Mouse (Mus musculus) bone marrow macrophage, adult 2 months (primary cell): ENCODE data around the gene Cacna2d3. TPM values are rescaled to one million over a fixed set of nuclear protein-coding genes. Genes with fewer than 3 reads are reported as not detected.

ENCODE experiments used
- H3K27ac ChIP-seq: 2 replicates; pipeline ENCODE4 v1.5.1; 2012; ENCODE audit warnings: low read depth, low read length; ENCODE audit not compliant: insufficient read depth
- H3K4me1 ChIP-seq: 2 replicates; pipeline ENCODE4 v1.6.1; 2012; ENCODE audit warnings: low read length; ENCODE audit not compliant: control insufficient read depth, insufficient read depth
- H3K4me3 ChIP-seq: 2 replicates; pipeline ENCODE4 v1.5.1; 2012; ENCODE audit warnings: mild to moderate bottlenecking, low read length, moderate library complexity; ENCODE audit not compliant: insufficient read depth
- CTCF ChIP-seq: IDR thresholded peaks from 2 replicates; pipeline ENCODE4 v1.5.1; 2012; ENCODE audit warnings: low read depth, mild to moderate bottlenecking, low read length, moderate library complexity
- POLR2A ChIP-seq: IDR thresholded peaks from 2 replicates; pipeline ENCODE4 v1.6.1; 2012; ENCODE audit warnings: mild to moderate bottlenecking, low read depth, low read length, borderline replicate concordance
- polyA plus RNA-seq: library from polyadenylated mRNA; stranded (reverse); fragments of >200 nt; gene quantifications from 2 replicates; pipeline ENCODE4 v1.2.4, GENCODE M21; 2012; ENCODE audit not compliant: missing spikeins, insufficient read depth, insufficient read length

The Cacna2d3 gene
- polyA plus RNA-seq, 1 experiment = not detected

DNA sequence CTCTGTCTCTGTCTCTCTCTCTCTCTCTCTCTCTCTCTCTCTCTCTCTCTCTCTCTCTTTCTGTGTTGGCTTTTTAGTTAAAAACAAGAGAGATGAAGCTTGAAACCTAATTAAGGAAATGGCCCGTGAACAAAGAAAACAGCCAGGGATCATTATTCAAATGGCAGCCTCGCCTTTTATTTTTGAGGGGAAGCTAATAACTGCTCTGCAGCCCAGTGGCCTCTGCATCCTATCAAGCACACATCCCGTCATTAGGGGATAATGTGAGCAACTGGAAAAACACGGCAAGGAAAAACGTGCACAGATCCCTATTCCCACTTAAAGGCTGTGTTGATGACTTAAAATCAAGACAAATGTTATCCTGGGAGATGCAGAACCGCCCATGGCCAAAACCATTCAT is 159.0 kb downstream of the Cacna2d3 start:
- Histone ChIP-seq H3K4me1 (no peaks in the 10 kb centered on the region), H3K27ac (no peak overlapping the region), H3K4me3 (no peak overlapping the region)
- TF ChIP-seq CTCF (no peak), POLR2A (no peak)

DNA sequence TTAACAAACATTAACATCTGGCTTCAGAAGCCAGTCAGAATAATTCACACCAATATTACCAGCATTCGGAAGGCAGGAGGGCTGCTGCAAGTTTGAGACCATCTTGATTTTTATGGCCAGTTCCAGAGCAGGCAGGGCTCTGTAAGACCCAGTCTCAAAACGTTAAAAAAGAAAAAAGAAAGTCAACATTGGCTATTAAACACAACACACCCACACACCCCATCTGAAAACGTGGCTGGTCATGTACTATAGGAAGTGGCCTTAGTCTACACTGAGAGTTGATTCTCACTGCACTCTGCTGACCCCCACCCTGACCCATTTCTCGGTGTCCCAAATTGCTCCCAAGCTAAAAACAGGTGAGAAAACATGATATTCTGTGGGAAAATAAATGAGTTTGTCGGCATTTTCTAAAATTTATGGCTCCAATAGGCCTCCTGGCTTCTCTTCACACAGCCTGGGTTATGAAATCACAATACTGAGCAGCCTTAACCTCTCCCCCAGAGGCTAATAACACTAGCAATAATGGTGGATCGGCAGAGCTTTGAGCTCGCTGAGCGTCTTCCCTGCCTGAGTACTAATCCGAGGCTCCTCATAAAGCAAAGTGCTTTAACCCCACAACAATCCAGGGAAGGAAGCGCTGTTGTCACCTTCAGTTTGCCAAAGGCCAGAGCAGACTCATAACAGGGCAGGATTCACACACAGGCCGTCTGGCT is 160.4 kb downstream of the Cacna2d3 start:
- TF ChIP-seq CTCF (no peak), POLR2A (no peak)
- no peaks in the 10 kb centered on the region for H3K4me1 ChIP-seq
- H3K4me3 ChIP-seq = no peak overlapping the region
- no peak overlapping the region for H3K27ac ChIP-seq

DNA sequence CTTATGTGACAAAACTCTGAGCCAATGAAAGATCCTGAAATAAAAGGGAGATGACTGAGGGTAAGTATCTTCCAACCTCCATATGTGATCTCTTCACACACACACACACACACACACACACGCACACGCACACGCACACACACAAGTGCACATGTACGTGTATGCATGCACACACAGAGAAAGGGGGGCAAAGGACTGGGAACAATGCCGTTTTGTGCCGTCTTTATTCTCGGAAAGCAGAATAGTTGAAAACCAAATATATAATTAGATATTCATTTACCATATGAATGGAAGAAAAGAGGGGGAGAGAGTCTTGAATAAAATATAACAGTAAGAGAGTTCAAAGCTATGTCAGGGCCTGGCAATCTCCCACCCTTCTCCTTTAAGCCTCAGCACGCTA is 163.2 kb downstream of the Cacna2d3 start:
- TF ChIP-seq CTCF = no peak
- TF ChIP-seq POLR2A = no peak
- H3K27ac ChIP-seq = no peak overlapping the region

DNA sequence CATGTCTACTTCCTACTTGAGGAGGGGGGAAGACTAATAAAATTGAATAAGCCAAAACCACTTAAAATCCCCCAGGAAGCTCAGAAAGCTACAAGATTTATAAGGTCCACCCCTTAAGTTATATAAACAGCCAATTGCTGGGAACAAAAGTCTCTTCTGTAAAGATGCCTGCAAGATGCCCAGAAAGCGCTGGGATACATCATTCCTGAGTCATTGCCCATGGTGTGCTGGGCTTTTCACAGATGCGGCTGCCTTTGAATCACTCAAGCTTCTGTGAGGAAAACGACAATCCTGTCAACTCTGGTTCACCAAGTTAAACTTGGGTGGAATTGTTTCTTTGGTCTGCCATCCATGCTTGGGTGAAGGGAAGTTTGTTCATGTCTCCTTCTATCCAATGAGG is 165.5 kb downstream of the Cacna2d3 start:
- no peak overlapping the region for H3K4me3 ChIP-seq
- TF ChIP-seq CTCF = no peak
- H3K27ac ChIP-seq = no peak overlapping the region
- H3K4me1 ChIP-seq = no peaks in the 10 kb centered on the region

More for the DNA sequence above, 163.2 kb downstream of the Cacna2d3 start:
- H3K4me1 ChIP-seq = no peaks in the 10 kb centered on the region
- no peak overlapping the region for H3K4me3 ChIP-seq

DNA sequence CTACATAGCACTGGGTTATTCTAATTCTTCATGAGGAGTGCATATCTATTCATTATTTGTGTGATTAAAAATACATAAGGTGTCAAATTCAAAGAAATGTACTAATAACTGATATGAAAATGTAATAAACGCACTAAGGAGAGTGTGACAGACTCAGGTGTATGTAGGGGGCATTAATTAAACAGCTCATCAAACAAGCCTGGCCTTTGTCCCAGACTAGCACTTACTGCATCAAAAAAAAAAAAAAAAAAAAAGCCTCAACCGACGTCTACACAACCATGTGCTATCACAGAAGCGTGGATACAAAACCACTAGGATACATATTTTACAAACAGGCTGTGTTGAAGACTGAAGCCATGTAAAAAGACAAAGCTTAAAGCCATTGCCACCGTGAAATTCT is 169.2 kb downstream of the Cacna2d3 start:
- TF ChIP-seq CTCF = no peak
- no peak for TF ChIP-seq POLR2A
- Histone ChIP-seq H3K4me1 (no peaks in the 10 kb centered on the region), H3K27ac (no peak overlapping the region), H3K4me3 (no peak overlapping the region)

DNA sequence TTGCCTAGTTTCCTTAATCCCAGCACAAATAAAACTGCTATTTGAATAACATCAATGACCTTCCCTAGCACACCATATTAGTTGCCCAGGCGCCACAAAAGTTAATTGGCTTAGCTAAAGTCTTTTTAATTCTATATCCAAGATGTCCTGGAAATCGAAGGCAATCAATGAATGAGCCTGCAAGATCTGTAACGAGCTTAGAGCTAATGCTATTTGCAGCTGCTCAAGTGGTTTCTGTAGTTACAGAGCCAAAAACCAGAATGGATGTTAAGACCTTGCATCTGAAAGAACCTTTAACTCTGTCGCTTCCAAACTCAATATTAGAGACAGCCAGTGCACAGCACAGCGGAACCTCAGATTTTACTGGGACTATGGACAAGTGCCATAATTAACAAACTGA is 173.0 kb downstream of the Cacna2d3 start:
- H3K4me1 ChIP-seq = no peaks in the 10 kb centered on the region
- no peak overlapping the region for H3K4me3 ChIP-seq
- TF ChIP-seq POLR2A = no peak
- no peak for TF ChIP-seq CTCF
- H3K27ac ChIP-seq = no peak overlapping the region

DNA sequence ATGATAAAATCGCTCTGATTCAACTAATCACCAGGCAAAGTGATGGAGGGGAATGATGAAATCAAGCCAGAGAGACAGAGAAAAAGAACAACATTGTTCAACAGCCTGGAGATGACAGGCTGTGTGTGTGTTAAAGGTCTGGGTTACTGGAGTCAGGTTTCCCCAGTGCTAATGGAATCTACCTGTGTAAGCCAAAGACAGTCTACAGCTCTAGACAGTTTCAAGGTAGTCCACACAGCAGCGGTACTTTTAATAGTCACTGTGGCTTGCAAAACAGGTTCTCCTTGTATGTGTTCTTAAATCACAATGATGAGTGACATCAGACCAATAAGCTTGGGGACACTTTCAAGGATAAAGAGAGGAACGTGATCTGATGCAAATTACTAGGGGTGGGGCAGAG is 191.1 kb downstream of the Cacna2d3 start:
- H3K4me3 ChIP-seq = no peak overlapping the region
- H3K27ac ChIP-seq = no peak overlapping the region

DNA sequence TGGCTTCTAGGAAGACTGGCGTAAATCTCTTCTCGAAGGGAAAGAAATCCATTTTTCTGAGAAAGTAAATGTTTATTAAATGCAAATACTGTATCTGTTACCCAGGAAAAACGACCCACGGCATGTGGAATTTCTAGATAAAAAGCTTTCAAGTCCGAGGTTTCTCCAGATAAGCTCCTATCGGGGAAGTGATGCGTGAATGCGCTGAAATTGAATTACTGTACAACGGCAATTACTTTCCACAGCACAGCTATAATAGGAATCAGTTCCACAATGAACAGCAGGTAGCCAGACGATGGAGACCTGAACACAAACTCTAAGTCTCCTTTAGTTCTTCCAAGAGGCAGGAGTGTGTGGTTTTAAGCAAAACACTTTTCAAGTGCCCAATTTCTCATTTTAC is 193.0 kb downstream of the Cacna2d3 start:
- H3K4me3 ChIP-seq = no peak overlapping the region
- H3K27ac ChIP-seq = no peak overlapping the region
- no peak for TF ChIP-seq POLR2A
- TF ChIP-seq CTCF = no peak
- no peaks in the 10 kb centered on the region for H3K4me1 ChIP-seq

More for the DNA sequence above, 191.1 kb downstream of the Cacna2d3 start:
- H3K4me1 ChIP-seq = no peaks in the 10 kb centered on the region
- TF ChIP-seq CTCF (no peak), POLR2A (no peak)

DNA sequence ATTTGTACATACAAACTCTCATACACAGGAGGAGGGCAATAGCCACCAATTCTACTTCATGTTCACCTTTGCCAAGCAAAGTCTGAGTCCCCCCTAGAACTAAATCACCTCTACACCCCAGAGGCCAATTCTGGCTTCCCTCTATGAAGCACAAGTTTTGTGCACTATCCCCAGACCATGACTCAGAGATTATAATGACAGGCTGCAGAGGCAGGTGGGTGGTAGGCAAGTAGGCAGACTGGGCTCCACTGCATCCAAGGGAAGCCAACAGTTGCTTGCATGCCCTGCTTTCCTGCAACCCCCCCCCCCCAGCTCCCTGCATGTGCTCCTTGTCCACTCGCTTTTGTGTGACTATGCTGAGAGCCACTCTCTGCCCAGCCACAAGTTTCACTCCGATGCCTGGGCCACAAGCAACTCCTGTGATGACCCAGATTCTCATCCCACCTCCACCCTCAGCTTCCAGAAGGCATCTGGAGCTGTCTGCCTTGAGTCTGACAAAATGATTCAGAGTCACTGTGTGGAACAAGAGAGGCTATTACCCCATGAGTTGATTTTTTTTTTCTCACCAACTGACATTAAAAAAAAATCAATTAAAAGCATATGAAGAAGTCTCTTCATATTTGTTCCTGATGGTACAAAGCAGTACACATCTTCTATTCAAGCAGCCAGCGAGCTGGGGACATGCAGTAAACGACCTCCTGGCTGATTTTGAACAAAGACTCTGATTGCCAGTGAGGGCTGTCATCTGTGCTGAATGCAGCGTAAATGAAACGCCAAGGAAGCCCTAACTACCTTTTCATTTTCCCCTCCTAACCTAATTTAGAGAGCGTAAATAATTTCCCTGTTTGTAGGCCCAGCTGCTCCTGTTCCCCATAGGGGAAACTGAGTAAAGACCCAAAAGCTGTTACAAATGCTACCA is 201.7 kb downstream of the Cacna2d3 start:
- TF ChIP-seq CTCF (no peak), POLR2A (no peak)
- Histone ChIP-seq H3K4me3 (no peak overlapping the region), H3K27ac (no peak overlapping the region), H3K4me1 (no peaks in the 10 kb centered on the region)

DNA sequence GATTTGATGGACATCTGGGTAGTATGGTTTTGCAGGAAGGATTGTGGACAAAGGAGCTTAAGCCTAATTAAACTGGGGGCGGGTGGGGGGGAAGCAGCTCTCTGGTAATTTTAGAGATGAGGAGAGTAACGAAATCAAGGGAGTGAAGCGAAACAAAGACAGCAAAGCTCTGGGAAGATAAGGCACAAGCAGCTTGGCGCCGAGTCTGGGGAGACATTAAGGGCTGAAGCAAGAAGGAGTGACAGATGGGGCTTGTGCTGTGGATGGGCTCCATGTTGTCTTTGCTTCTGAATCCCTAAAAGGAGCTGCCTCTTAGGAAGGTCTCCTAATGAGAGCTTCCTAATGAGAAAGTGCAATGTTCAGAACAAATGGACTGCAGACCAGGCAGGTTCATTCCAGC is 219.0 kb downstream of the Cacna2d3 start:
- Histone ChIP-seq H3K27ac (no peak overlapping the region), H3K4me1 (no peaks in the 10 kb centered on the region), H3K4me3 (no peak overlapping the region)
- TF ChIP-seq CTCF (no peak), POLR2A (no peak)
